Mouse (Mus musculus): Measurements from ENCODE around the gene Abca5. TPM values are rescaled to one million over a fixed set of nuclear protein-coding genes. Genes with fewer than 3 reads are reported as not detected.

Gene Abca5
- polyA plus RNA-seq, 1 experiment from 2014 or later: 4.9 TPM

- no peak overlapping the region for H3K4me2 ChIP-seq (ENCODE audit: low read depth, severe bottlenecking)
- H3K4me3 ChIP-seq (ENCODE audit: low read depth, low read length): no peak overlapping the region
- H3K36me3 ChIP-seq (ENCODE audit: control insufficient read depth, insufficient read depth, low read length): no peaks in the 10 kb centered on the region
- DNase-seq (ENCODE audit: low spot score) (no peak), ATAC-seq (ENCODE audit: insufficient number of reproducible peaks, low FRiP score, low TSS enrichment, low read depth) (no peak)
- H3K4me1 ChIP-seq (ENCODE audit: control insufficient read depth, insufficient read depth, low read length): no peaks in the 10 kb centered on the region
- no peaks in the 10 kb centered on the region for H3K9me3 ChIP-seq (ENCODE audit: control insufficient read depth, low read length)
- H3K27me3 ChIP-seq (ENCODE audit: control insufficient read depth, insufficient read depth, low read length): no peaks in the 10 kb centered on the region
- H3K27ac ChIP-seq (replicated peaks; ENCODE audit: low read depth, low read length): no peak overlapping the region
- no peak overlapping the region for H3K9ac ChIP-seq (ENCODE audit: low read length)
Measured at GRCm38 (mm10) chr11:110232975-110233374, 104.5 kb downstream of the Abca5 start.

Other genes with a start within 250 kb of the Abca5 start
- not detected in 2 replicates for gene Abca8a, start 241.7 kb downstream of the Abca5 start, polyA plus RNA-seq (2014; fragmentation: Nextera tagmentation; extraction: Ambion mirVana)
- 0.77 TPM in 2 replicates for gene Abca9, start 169.5 kb downstream of the Abca5 start, polyA plus RNA-seq (2014; fragmentation: Nextera tagmentation; extraction: Ambion mirVana)
- not detected in 2 replicates for gene Abca6, start 85.9 kb downstream of the Abca5 start, polyA plus RNA-seq (2014; fragmentation: Nextera tagmentation; extraction: Ambion mirVana)
- gene Map2k6, start 61.4 kb upstream of the Abca5 start, polyA plus RNA-seq (2014; fragmentation: Nextera tagmentation; extraction: Ambion mirVana): 58.7 and 62.4 TPM in 2 replicates

All from limb, embryonic 11.5 days (tissue).